Mouse (Mus musculus): ENCODE measurements around the gene Prkab1. TPM values are rescaled to one million over a fixed set of nuclear protein-coding genes. Genes with fewer than 3 reads are reported as not detected.

Prkab1 gene
- polyA plus RNA-seq (2012; rRNA removed): 62.7 and 69.1 TPM in 2 replicates

GRCm38 (mm10) chr5:116024327-116024739 is at the start of gene Prkab1:
TSS of gene Prkab1 (minus strand) at chr5:116024508.

Other genes with a start within 250 kb of the Prkab1 start
- 18.4 and 22.5 TPM in 2 replicates for gene Cit, start 179.2 kb downstream of the Prkab1 start, polyA plus RNA-seq (2012; rRNA removed)
- not detected in 2 replicates for gene Tmem233, start 58.7 kb upstream of the Prkab1 start, polyA plus RNA-seq (2012; rRNA removed)